Mouse (Mus musculus): ENCODE measurements at regions not wholly inside any gene's neighbourhood (a gene's known extent, or its start where the extent isn't known, plus 50 kb on each side); places are given as distances from the start of the nearest gene placed in this dataset.

DNA sequence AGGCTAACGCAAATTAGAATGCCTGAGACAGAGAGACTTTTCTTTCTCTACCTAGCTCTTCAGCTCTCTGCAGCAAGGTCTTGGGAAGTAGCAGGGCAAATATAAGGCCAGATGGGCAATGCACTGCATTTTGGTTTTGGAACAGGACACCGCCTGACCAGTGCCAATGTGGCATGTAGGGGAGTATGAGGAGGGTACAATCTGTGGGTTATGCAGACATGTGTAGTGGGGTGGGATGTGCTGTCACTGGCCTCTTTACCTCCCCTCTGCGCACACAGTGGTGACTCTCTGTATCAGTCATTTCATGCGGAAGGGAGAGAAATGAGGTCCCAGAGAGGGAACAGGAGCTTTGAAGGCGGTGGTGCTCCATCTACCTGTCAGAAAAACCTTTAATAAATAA is 105.9 kb upstream of the Cachd1 start:
- TF ChIP-seq CTCF (IDR thresholded peaks at IDR 0.05; ENCODE audit: extremely low read depth, insufficient read depth, low read length) (no peak), POLR2A (IDR thresholded peaks at IDR 0.05; ENCODE audit: extremely low read depth, insufficient read depth, low read length) (no peak)
